Mouse (Mus musculus) ZHBTc4 (cell line): ENCODE measurements around the gene Serinc2.
A peak's percentile ranks its signal among the peaks of the same experiment; 100 is the strongest.
"Not testable (repeated sequence)": the region's sequence is repeated elsewhere in the genome, so short reads cannot be mapped to it uniquely, and the experiment has no call there.

ENCODE experiments used
- DNase-seq: peaks from one replicate; pipeline ENCODE4 v3.0.0-alpha.2; 2011; ENCODE audit warnings: low read depth, low spot score

Serinc2 gene

DNA sequence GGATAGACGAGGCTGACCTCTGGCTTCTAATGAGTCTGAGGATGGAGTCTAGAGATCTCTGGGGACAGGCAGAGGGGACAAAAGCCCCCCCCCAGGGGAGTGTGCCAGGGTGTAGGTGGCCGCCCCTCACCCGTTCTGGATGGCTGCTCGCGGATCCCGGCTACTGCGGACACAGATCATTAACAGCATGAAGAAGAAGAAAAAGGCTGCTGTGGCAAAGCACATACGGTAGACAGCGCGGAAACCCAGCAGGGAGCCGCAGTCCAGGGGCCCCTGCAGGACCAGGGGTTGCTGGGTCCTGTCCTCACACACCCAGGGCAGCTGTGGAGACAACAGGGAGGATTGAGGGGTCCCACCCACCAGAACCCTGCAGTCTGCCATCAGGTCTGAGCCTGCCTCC lies 14.9 kb downstream of the Serinc2 start:
- DNase-seq = no peak

- DNase-seq = peak; percentile 70
Observed at GRCm38 (mm10) chr4:130260406-130260805, 18.6 kb downstream of the Serinc2 start.

DNA sequence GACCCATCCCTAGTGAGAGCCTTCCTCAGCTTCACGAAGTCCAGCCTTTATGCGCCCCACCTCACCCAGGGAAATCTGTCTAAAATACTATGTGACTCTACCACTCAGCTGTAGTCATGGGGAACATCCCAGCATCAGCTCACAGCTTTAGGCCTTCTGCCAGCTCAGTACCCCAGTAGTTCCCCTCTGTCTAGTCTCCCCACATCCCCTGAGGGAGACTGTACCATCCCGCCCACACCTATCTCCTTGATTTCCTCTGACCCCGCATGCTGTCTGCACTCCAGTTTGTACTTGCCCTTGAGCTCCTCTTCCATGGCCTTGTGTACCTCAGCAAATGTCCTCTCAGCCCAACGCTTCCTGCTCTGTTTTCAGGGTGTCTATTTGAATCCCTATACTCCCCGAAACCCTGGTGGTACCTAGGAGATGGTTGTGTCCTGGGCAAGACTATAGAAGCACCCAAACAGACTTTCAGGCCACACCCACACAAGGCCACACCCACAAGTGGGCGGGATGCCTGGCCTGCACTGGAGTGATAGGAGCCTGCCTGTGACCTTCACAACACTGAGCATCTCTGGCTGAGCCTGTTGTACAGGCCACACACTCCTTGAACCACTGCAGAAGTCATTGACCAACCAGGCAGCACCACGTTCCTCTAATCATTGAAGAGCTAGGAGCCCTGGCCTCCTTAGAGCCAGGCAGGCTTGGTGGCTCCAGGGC lies 26.4 kb downstream of the Serinc2 start:
- peak; percentile 93 for DNase-seq

DNA sequence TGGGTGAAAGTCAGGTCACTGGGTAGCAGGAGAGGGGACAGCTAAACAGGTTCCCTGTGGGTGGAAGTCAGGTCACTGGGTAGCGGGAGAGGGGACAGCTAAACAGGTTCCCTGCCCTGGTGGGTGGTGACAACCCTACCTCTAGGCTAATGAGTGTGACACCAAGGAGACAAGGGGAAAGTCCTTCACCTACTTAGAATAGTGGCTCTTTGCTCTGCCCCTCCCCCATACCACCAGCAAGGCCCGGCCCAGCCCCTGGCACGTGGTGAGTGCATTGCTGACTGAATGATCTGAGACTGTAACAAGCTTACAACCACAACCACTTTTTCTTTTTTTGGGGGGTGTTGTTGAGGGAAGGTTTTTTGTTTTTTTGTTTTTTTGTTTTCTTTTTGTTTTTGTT lies 27.2 kb downstream of the Serinc2 start:
- DNase-seq = peak; percentile 55

- peak; percentile 71 for DNase-seq
Observed at GRCm38 (mm10) chr4:130251172-130251705, 27.8 kb downstream of the Serinc2 start.

DNA sequence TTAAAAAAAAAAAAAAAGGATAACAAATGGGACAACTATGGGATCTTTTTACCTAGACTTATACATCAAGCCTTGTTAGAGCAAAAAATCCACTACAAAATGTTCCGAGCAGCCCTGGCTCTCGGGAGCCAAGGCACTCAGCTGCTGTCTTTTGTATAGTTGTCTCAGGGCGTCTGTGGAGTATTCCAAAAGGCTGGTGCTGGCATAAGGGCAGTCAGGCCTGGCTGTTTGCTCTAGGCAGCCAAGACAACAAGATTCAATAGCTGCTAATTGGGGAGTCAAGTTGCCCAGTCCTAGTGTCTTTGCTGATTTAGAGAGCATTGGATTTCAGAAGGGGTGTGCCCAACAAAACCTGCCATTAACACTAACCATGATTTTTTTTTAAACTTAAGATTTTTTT lies 30.4 kb downstream of the Serinc2 start:
- DNase-seq = no peak

DNA sequence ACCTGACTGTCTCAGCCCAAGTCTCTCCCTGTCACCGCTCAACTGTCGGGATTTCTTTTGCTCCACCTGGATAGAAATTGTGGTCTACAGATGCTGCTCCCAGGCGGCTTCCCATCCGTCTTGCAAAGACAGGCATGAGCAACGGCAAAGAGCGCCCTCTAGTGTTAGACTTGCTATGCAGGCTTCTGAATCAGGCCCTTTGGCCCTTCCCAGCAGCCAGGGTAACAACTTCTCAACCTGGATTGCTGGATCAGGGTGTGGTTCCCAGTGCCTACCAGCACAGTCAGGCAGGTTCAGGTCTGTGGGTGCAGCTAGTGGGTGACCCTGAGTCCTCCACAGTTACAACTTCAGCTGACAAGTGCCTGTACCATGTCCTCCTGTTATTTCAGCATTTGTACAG lies 32.9 kb downstream of the Serinc2 start:
- peak; percentile 94 for DNase-seq

- DNase-seq = no peak
Observed at GRCm38 (mm10) chr4:130244749-130245148, 34.3 kb downstream of the Serinc2 start.

- not testable (repeated sequence) for DNase-seq
Observed at GRCm38 (mm10) chr4:130243621-130244020, 35.4 kb downstream of the Serinc2 start.

- DNase-seq = no peak
Observed at GRCm38 (mm10) chr4:130242956-130243355, 36.0 kb downstream of the Serinc2 start.

- peak; percentile 84 for DNase-seq
Observed at GRCm38 (mm10) chr4:130240695-130241094, 38.3 kb downstream of the Serinc2 start.

GRCm38 (mm10) chr4:130237607-130238006 lies 41.4 kb downstream of the Serinc2 start:
- DNase-seq = no peak

- no peak for DNase-seq
Observed at GRCm38 (mm10) chr4:130236361-130236760, 42.6 kb downstream of the Serinc2 start.

GRCm38 (mm10) chr4:130224071-130224470 lies 54.9 kb downstream of the Serinc2 start:
- DNase-seq = no peak

GRCm38 (mm10) chr4:130222179-130222578 lies 56.8 kb downstream of the Serinc2 start, which contains the start of gene Gm853:
TSS of gene Gm853 (minus strand) at chr4:130222401.
- DNase-seq = no peak

- DNase-seq = no peak
Observed at GRCm38 (mm10) chr4:130220176-130220575, 58.8 kb downstream of the Serinc2 start.

- DNase-seq = peak; percentile 54
Observed at GRCm38 (mm10) chr4:130215392-130215791, 63.6 kb downstream of the Serinc2 start.

- DNase-seq = no peak
Observed at GRCm38 (mm10) chr4:130213857-130214256, 65.1 kb downstream of the Serinc2 start.

DNA sequence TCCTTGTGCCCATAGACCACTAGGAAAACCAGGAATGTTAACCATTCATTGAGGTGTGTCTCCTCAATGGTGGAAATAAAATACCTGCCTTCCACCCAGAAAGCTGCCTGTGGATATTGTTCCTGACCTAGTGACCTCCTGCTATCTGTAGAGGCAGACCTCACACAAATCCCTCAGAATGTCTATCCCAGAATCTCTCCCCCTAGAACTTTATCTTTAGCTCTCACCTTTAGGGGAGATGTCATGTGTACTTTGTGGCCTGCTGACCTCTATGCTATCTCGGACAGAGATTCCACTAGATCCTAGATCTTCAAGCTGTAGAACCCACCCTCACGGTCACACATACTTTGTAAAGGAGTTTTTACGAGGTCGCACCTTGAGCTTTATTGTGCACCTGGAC lies 65.8 kb downstream of the Serinc2 start:
- DNase-seq = no peak

DNA sequence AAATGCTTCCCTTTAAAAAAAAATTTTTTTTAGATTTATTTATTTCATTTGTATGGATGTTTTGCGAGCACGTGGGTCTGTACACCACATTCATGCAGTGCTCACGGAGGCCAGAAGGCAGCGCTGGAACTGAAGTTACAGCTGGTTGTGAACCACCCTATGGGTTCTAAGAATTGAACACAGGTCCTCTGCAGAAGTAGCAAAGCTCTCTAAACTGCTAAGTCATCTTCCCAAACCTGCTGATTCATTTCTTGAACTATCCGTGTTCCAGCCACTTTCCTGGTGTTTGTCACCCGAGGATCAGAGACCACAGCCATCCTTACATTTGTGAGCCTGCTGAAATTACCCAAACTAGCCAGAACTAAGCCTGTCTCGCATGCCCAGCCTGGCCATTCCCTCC lies 66.6 kb downstream of the Serinc2 start:
- DNase-seq = no peak

- no peak for DNase-seq
Observed at GRCm38 (mm10) chr4:130211870-130212269, 67.1 kb downstream of the Serinc2 start.
